Mouse (Mus musculus) heart, postnatal 0 days (tissue): Measurements from ENCODE around the gene Sigmar1. TPM values are rescaled to one million over a fixed set of nuclear protein-coding genes. Genes with fewer than 3 reads are reported as not detected.
A peak's percentile ranks its signal among the peaks of the same experiment; 100 is the strongest.

Source experiments
- ATAC-seq: fragments of 200-750 bp; cut with Nextera tagmentation; 2 replicates; pipeline ENCODE4 v1.8.0; 2017; ENCODE audit warnings: low read depth, moderate number of reproducible peaks, moderate library complexity; ENCODE audit not compliant: insufficient read depth
- DNase-seq: peaks from one replicate; pipeline ENCODE4 v3.0.0-alpha.2; 2016; ENCODE audit warnings: low spot score
- H3K27ac ChIP-seq: fragments of 300-500 bp; sonication (generic); 2 replicates; pipeline ENCODE4 v1.5.1; 2014; ENCODE audit warnings: low read depth, mild to moderate bottlenecking
- H3K27me3 ChIP-seq: fragments of 300-500 bp; sonication (generic); 2 replicates; pipeline ENCODE4 v1.6.1; 2014; ENCODE audit warnings: low read length, mixed read lengths; ENCODE audit not compliant: control insufficient read depth, insufficient read depth
- H3K36me3 ChIP-seq: fragments of 300-500 bp; sonication (generic); replicated peaks from 2 replicates; pipeline ENCODE4 v1.6.1; 2014; ENCODE audit warnings: low read length, mixed read lengths; ENCODE audit not compliant: control insufficient read depth, insufficient read depth
- H3K4me1 ChIP-seq: fragments of 300-500 bp; sonication (generic); 2 replicates; pipeline ENCODE4 v1.6.1; 2014; ENCODE audit warnings: antibody characterized with exemption; ENCODE audit not compliant: control insufficient read depth, insufficient read depth
- H3K4me2 ChIP-seq: fragments of 300-500 bp; sonication (generic); 2 replicates; pipeline ENCODE4 v1.6.1; 2014; ENCODE audit warnings: low read depth, mild to moderate bottlenecking, low read length, moderate library complexity
- H3K4me3 ChIP-seq: fragments of 300-500 bp; sonication (generic); 2 replicates; pipeline ENCODE4 v1.5.1; 2014; ENCODE audit warnings: low read depth, low read length
- H3K9ac ChIP-seq: fragments of 300-500 bp; sonication (generic); replicated peaks from 2 replicates; pipeline ENCODE4 v1.6.1; 2014; ENCODE audit warnings: low read depth, low read length, mixed read lengths
- H3K9me3 ChIP-seq: fragments of 300-500 bp; sonication (generic); replicated peaks from 2 replicates; pipeline ENCODE4 v1.6.1; 2016; ENCODE audit warnings: low read length; ENCODE audit not compliant: control insufficient read depth
- CTCF ChIP-seq: IDR thresholded peaks from 2 replicates; pipeline ENCODE4 v1.5.1; 2016; ENCODE audit warnings: antibody characterized with exemption, control low read depth, low read depth
- EP300 ChIP-seq: IDR thresholded peaks from 2 replicates; pipeline ENCODE4 v1.6.1; 2016; ENCODE audit warnings: antibody characterized with exemption, low read depth
- WGBS: fragments of 180-500 bp; shearing (Covaris S2); extraction: QIAGEN DNeasy Blood & Tissue Kit; methylation state at CpG from one replicate; pipeline ENCODE4 v1.1.7; 2014; 5-methylcytosine and 5-hydroxymethylcytosine counted together
- polyA plus RNA-seq: library from polyadenylated mRNA; unstranded; fragments of >200 nt; fragmentation: Nextera tagmentation; extraction: Ambion mirVana; gene quantifications from 2 replicates; pipeline ENCODE4 v1.2.1, GENCODE M21; 2015
- total RNA-seq: library from RNA; depleted of rRNA; stranded (reverse); fragments of >200 nt; gene quantifications from 2 replicates; pipeline ENCODE4 v1.2.3, GENCODE M21; 2014; ENCODE audit warnings: low replicate concordance

The Sigmar1 gene
- total and polyA plus RNA-seq, 2 experiments from 2014 or later: 33.4 to 57.4 TPM

GRCm38 (mm10) chr4:41758701-41759100 is 2.7 kb upstream of the Sigmar1 start:
- no peak for ATAC-seq
- Histone ChIP-seq H3K27ac (peak overlapping the region; percentile 97), H3K9ac (0 out of 2 replicates have a peak overlapping the region, but pooled peaks have one; percentile 60), H3K9me3 (no peaks in the 10 kb centered on the region), H3K4me1 (peaks cover 43% of the 10 kb centered on the region), H3K4me3 (no peak overlapping the region), H3K27me3 (no peaks in the 10 kb centered on the region), H3K36me3 (peaks cover 21% of the 10 kb centered on the region), H3K4me2 (no peak overlapping the region)
- TF ChIP-seq EP300 (no peak), CTCF (no peak)
- 91% methylated on average over 4 of the region's 4 CpGs for WGBS
- DNase-seq: no peak

GRCm38 (mm10) chr4:41758021-41758420 is 2.1 kb upstream of the Sigmar1 start:
- H3K4me2 ChIP-seq: no peak overlapping the region
- no peak overlapping the region for H3K27ac ChIP-seq
- no peak for ATAC-seq
- no peak for DNase-seq
- no peaks in the 10 kb centered on the region for H3K9me3 ChIP-seq
- H3K9ac ChIP-seq: no peak overlapping the region
- peaks cover 21% of the 10 kb centered on the region for H3K36me3 ChIP-seq
- H3K4me3 ChIP-seq: no peak overlapping the region
- H3K27me3 ChIP-seq: no peaks in the 10 kb centered on the region
- WGBS: 71% methylated on average over 11 of the region's 11 CpGs
- TF ChIP-seq CTCF: no peak
- TF ChIP-seq EP300: no peak
- H3K4me1 ChIP-seq: peaks cover 43% of the 10 kb centered on the region

- Histone ChIP-seq H3K4me3 (no peak overlapping the region), H3K27ac (no peak overlapping the region), H3K4me1 (peaks cover 36% of the 10 kb centered on the region), H3K27me3 (no peaks in the 10 kb centered on the region), H3K4me2 (no peak overlapping the region), H3K9me3 (no peaks in the 10 kb centered on the region), H3K9ac (no peak overlapping the region), H3K36me3 (peaks cover 21% of the 10 kb centered on the region)
- TF ChIP-seq CTCF (no peak), EP300 (no peak)
- WGBS: 89% methylated on average over 13 of the region's 13 CpGs
- DNase-seq: no peak
- no peak for ATAC-seq
These were observed 1.4 kb upstream of the Sigmar1 start for GRCm38 (mm10) chr4:41757321-41757720.

GRCm38 (mm10) chr4:41756440-41756839 is 483 bp upstream of the Sigmar1 start:
- TF ChIP-seq EP300: no peak
- TF ChIP-seq CTCF: no peak
- Histone ChIP-seq H3K4me2 (peak overlapping the region; percentile 93), H3K36me3 (peaks cover 21% of the 10 kb centered on the region), H3K9me3 (no peaks in the 10 kb centered on the region), H3K27ac (no peak overlapping the region; the same call in 1 of the 2 replicates), H3K9ac (peak overlapping the region; percentile 37; the same call in 1 of the 2 replicates), H3K27me3 (no peaks in the 10 kb centered on the region), H3K4me3 (peak overlapping the region; percentile 76), H3K4me1 (peaks cover 27% of the 10 kb centered on the region)
- no peak for ATAC-seq
- WGBS: 68% methylated on average over 8 of the region's 8 CpGs
- DNase-seq: no peak

- Histone ChIP-seq H3K9ac (peak within 1 kb of the TSS; percentile 91), H3K4me2 (peak within 1 kb of the TSS; percentile 93), H3K4me3 (peak within 1 kb of the TSS; percentile 76), H3K9me3 (no peaks in the 10 kb centered on the region), H3K27me3 (no peaks in the 10 kb centered on the region), H3K4me1 (peaks cover 18% of the 10 kb centered on the region), H3K36me3 (peaks cover 21% of the 10 kb centered on the region), H3K27ac (peak within 1 kb of the TSS; percentile 96)
- DNase-seq (peak; percentile 28), ATAC-seq (peak; percentile 47)
- TF ChIP-seq CTCF: no peak
- no peak for TF ChIP-seq EP300
- 13% methylated on average over 14 of the region's 14 CpGs for WGBS
These were observed 1.1 kb downstream of the Sigmar1 start, which contains the start of gene Galt for GRCm38 (mm10) chr4:41754797-41755337. Gene Galt (plus strand): TSS chr4:41755228.

- H3K27me3 ChIP-seq: no peaks in the 10 kb centered on the region
- no peak overlapping the region for H3K27ac ChIP-seq
- TF ChIP-seq EP300 (no peak), CTCF (no peak)
- WGBS: 68% methylated on average over 1 of the region's 1 CpGs
- no peaks in the 10 kb centered on the region for H3K9me3 ChIP-seq
- DNase-seq (no peak), ATAC-seq (no peak)
- H3K4me1 ChIP-seq: peaks cover 10% of the 10 kb centered on the region
- no peak overlapping the region for H3K4me3 ChIP-seq
- no peak overlapping the region for H3K4me2 ChIP-seq
- H3K36me3 ChIP-seq: no peaks in the 10 kb centered on the region
- H3K9ac ChIP-seq: no peak overlapping the region
These were observed 10.9 kb downstream of the Sigmar1 start for GRCm38 (mm10) chr4:41745021-41745420.
